Mouse (Mus musculus): ENCODE measurements around the gene Klhl1. TPM values are rescaled to one million over a fixed set of nuclear protein-coding genes. Genes with fewer than 3 reads are reported as not detected.

Klhl1 gene
- polyA plus RNA-seq (2014; fragmentation: Nextera tagmentation; extraction: Ambion mirVana) = not detected in 2 replicates

DNA sequence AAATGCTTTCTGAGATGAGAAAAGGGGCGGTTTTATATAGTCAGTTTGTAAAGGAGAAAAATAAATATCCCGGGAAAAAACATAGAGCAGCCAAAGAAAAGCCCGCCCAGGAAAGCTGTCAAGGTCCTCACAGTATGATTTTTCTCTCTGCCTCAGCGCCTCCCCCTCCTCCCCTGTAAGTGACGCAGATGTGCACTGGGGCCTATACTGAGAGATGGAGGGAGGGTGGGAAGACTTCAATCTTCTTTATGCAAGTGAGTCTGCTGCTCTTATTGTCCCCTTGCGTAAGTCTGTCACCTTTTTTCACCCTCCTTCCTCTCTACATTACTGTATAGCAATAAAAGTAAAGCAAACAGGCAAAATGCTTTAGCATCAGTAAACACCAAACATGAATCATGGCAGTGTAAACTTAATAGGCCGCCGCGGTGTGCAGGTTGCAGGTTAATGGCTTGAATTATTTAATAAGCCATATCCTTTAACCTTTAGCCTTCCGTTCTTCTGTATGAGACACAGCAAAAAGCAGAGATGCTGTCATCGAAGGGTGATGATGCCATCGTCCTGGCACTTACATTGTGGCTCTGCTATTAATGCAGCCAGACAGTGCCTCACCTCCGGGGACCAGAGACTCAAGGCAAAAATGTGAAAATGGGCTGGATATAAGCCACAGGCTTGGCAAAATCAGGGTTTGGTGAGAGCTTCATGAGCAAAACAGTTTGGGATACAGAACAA lies at the start of gene Klhl1:
Gene Klhl1 (minus strand): TSS at position 149 of the 729 bp plus-strand sequence.
- Histone ChIP-seq H3K9me3 (ENCODE audit: control insufficient read depth, low read length) (no peaks in the 10 kb centered on the region), H3K36me3 (ENCODE audit: control insufficient read depth, insufficient read depth, low read length) (no peaks in the 10 kb centered on the region), H3K27me3 (ENCODE audit: control insufficient read depth, insufficient read depth, low read length) (peaks cover 19% of the 10 kb centered on the region), H3K9ac (ENCODE audit: low read depth, low read length) (peak within 1 kb of the TSS; percentile 28; the same call in 1 of the 2 replicates), H3K4me2 (replicated peaks; ENCODE audit: low read depth, low read length) (peak within 1 kb of the TSS; percentile 93), H3K27ac (ENCODE audit: low read depth, low read length) (no peak within 1 kb of the TSS), H3K4me1 (ENCODE audit: control insufficient read depth, insufficient read depth, low read length) (peaks cover 7% of the 10 kb centered on the region), H3K4me3 (ENCODE audit: low read length) (peak within 1 kb of the TSS; percentile 44)
- WGBS = 40% methylated on average over 13 of the region's 13 CpGs
- ATAC-seq (ENCODE audit: low FRiP score, low TSS enrichment) = 0 out of 2 replicates have a peak, but pooled peaks have one; percentile 14

DNA sequence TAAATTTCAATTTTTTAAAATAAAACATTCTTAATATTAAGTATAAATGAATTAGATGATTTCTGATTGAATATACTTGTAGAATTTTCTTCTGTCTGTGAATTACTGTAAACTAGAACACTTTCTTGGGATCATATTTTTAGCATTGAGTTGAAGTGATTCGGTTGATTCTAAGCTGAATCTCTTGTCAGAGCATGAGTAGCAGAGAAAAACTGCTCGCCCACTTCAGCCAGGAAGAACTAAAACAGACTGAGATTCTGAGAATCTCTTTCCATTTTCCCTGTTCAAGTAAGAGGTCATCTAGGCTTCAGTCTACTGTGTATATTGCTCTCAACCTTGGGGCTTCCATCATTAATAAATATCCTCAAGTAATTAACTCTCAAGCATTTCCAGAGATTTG lies 34.8 kb upstream of the Klhl1 start:
- Histone ChIP-seq H3K4me2 (replicated peaks; ENCODE audit: low read depth, low read length) (no peak overlapping the region), H3K27me3 (ENCODE audit: control insufficient read depth, insufficient read depth, low read length) (no peaks in the 10 kb centered on the region), H3K36me3 (ENCODE audit: control insufficient read depth, insufficient read depth, low read length) (no peaks in the 10 kb centered on the region), H3K9ac (ENCODE audit: low read depth, low read length) (no peak overlapping the region), H3K4me3 (ENCODE audit: low read length) (no peak overlapping the region), H3K27ac (ENCODE audit: low read depth, low read length) (no peak overlapping the region), H3K9me3 (ENCODE audit: control insufficient read depth, low read length) (no peaks in the 10 kb centered on the region), H3K4me1 (ENCODE audit: control insufficient read depth, insufficient read depth, low read length) (no peaks in the 10 kb centered on the region)
- 94% methylated on average over 2 of the region's 2 CpGs for WGBS
- ATAC-seq (ENCODE audit: low FRiP score, low TSS enrichment) = no peak

DNA sequence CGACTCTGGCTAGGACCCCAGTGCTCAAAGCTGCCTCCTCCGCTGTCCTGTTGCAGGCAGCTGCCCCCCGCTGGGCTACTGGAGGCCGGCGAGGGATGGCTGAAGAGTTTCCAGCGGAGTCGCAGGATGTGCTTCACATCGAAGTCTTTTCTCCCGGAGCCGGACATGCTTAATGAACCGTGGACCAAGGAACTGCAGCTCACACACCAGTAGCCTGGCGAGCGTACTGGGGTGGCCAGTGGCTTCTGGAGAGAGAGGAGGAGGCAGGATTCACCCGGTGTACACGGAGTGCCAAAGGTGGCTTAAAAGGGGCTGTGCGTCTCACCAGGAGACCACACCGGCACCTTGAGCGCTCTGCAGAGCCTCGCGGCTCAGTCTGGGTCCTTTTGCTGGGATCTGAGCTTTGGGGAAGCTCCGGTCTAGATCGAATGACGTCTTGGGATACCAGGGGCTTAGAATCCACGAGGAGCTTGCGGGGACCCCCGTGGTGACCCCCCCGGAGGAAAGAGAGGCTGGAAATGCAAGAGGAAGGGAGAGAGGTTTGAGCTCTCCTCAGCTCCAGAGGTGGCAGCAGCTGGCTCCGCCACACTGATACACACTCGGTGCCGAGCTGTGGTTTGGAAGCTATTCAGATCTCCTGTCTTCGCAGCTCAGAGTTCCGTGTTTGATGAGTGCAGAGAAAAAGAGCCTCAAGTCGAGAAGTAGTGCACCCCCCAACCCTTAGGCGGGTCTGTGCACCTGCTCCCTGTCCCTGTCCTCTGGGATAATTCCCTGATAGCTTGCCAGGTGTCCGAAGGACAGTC lies 550 bp downstream of the Klhl1 start:
- H3K36me3 ChIP-seq (ENCODE audit: control insufficient read depth, insufficient read depth, low read length) = no peaks in the 10 kb centered on the region
- peak overlapping the region; percentile 28; the same call in 1 of the 2 replicates for H3K9ac ChIP-seq (ENCODE audit: low read depth, low read length)
- peak; percentile 93 for ATAC-seq (ENCODE audit: low FRiP score, low TSS enrichment)
- H3K4me3 ChIP-seq (ENCODE audit: low read length) = peak overlapping the region; percentile 44
- peak overlapping the region; percentile 93 for H3K4me2 ChIP-seq (replicated peaks; ENCODE audit: low read depth, low read length)
- peaks cover 7% of the 10 kb centered on the region for H3K4me1 ChIP-seq (ENCODE audit: control insufficient read depth, insufficient read depth, low read length)
- H3K9me3 ChIP-seq (ENCODE audit: control insufficient read depth, low read length) = no peaks in the 10 kb centered on the region
- 1% methylated on average over 35 of the region's 35 CpGs for WGBS
- no peak overlapping the region for H3K27ac ChIP-seq (ENCODE audit: low read depth, low read length)
- H3K27me3 ChIP-seq (ENCODE audit: control insufficient read depth, insufficient read depth, low read length) = peaks cover 19% of the 10 kb centered on the region

DNA sequence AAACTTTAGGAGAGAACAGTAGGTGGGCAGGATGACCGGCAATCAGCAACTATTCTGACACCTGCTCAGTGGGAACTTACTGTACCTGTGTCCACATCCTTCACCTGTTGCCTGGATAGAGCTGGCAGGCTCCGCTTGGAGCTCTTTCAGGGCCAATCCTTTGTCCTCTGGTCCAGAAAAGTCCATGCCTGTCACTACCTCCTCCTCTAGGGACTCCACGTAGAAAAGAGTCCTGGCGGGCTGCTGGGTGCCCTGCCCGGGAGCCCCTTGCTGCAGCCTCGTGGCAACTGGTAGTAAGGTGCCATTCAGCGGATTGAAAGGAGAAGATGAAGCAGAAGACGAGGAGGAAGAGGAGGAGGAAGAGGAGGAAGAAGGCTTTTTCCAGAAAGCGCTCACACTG lies 1.2 kb downstream of the Klhl1 start:
- no peaks in the 10 kb centered on the region for H3K9me3 ChIP-seq (ENCODE audit: control insufficient read depth, low read length)
- H3K4me2 ChIP-seq (replicated peaks; ENCODE audit: low read depth, low read length) = peak overlapping the region; percentile 93
- peak overlapping the region; percentile 28; the same call in 1 of the 2 replicates for H3K9ac ChIP-seq (ENCODE audit: low read depth, low read length)
- H3K27ac ChIP-seq (ENCODE audit: low read depth, low read length) = no peak overlapping the region
- 9% methylated on average over 9 of the region's 9 CpGs for WGBS
- peaks cover 7% of the 10 kb centered on the region for H3K4me1 ChIP-seq (ENCODE audit: control insufficient read depth, insufficient read depth, low read length)
- ATAC-seq (ENCODE audit: low FRiP score, low TSS enrichment) = peak; percentile 63; the same call in 1 of the 2 replicates
- H3K27me3 ChIP-seq (ENCODE audit: control insufficient read depth, insufficient read depth, low read length) = peaks cover 19% of the 10 kb centered on the region
- peak overlapping the region; percentile 44 for H3K4me3 ChIP-seq (ENCODE audit: low read length)
- no peaks in the 10 kb centered on the region for H3K36me3 ChIP-seq (ENCODE audit: control insufficient read depth, insufficient read depth, low read length)

DNA sequence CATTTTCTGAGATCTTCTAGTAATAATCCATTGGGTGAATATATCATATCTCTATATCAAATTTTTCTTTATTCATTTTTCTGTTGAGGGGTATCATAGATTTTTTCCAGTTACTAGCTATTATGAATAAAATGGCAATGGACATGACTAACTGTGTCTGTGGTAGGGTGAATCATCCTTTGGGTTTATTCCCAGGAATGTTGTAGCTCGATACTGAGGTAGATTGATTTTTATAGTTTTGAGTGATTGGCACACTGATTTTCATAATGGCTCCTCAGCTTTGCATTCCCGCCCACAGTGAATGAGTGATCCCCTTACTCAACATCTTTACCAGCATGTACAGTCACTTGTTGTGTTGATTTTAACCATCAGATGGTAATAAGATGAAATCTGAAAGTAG lies 19.0 kb downstream of the Klhl1 start:
- Histone ChIP-seq H3K27me3 (ENCODE audit: control insufficient read depth, insufficient read depth, low read length) (no peaks in the 10 kb centered on the region), H3K4me2 (replicated peaks; ENCODE audit: low read depth, low read length) (no peak overlapping the region), H3K9me3 (ENCODE audit: control insufficient read depth, low read length) (no peaks in the 10 kb centered on the region), H3K4me1 (ENCODE audit: control insufficient read depth, insufficient read depth, low read length) (no peaks in the 10 kb centered on the region), H3K9ac (ENCODE audit: low read depth, low read length) (no peak overlapping the region), H3K4me3 (ENCODE audit: low read length) (no peak overlapping the region), H3K27ac (ENCODE audit: low read depth, low read length) (no peak overlapping the region), H3K36me3 (ENCODE audit: control insufficient read depth, insufficient read depth, low read length) (no peaks in the 10 kb centered on the region)
- WGBS = 91% methylated on average over 2 of the region's 2 CpGs
- no peak for ATAC-seq (ENCODE audit: low FRiP score, low TSS enrichment)

DNA sequence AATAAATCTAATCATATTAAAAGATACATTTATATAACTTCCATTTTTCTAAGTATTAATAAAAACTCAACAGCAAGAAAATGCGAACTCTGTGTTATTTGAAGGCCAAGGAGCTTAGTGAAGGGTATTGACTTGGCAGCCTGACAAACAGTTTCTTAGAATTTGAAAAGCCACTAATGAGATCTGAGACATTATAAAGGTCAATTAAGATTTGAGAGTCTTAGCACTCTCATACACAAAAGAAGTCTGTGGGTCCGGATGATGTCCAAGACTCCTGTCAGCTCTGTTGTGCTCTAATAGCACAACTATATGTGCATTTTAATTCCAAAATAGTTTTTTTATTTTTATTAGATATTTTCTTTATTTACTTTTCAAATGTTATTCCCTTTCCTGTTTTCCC lies 47.1 kb downstream of the Klhl1 start:
- WGBS = 93% methylated on average over 2 of the region's 2 CpGs
- H3K4me3 ChIP-seq (ENCODE audit: low read length) = no peak overlapping the region
- H3K9me3 ChIP-seq (ENCODE audit: control insufficient read depth, low read length) = no peaks in the 10 kb centered on the region
- H3K9ac ChIP-seq (ENCODE audit: low read depth, low read length) = no peak overlapping the region
- no peak overlapping the region for H3K27ac ChIP-seq (ENCODE audit: low read depth, low read length)
- ATAC-seq (ENCODE audit: low FRiP score, low TSS enrichment) = no peak
- H3K4me2 ChIP-seq (replicated peaks; ENCODE audit: low read depth, low read length) = no peak overlapping the region
- H3K36me3 ChIP-seq (ENCODE audit: control insufficient read depth, insufficient read depth, low read length) = no peaks in the 10 kb centered on the region
- H3K4me1 ChIP-seq (ENCODE audit: control insufficient read depth, insufficient read depth, low read length) = no peaks in the 10 kb centered on the region
- H3K27me3 ChIP-seq (ENCODE audit: control insufficient read depth, insufficient read depth, low read length) = no peaks in the 10 kb centered on the region

DNA sequence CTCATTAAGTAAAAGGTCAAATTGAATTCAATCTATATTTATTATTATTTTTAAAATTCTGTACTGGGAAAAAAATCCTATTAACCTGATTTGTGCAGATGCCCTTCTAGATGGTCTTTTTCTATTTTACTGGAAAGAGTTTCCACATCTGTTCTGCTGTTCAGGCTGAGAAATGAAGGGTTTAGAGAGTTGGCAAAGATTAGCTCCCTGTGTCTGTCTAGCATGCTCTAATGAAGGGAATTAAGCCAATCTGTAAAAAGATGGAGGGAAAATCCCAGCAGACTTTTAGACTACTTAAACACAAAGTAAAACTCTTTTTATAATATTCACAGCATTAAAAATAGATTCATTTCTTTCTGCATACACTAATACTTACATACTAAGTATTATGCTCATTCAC lies 47.6 kb downstream of the Klhl1 start:
- Histone ChIP-seq H3K4me3 (ENCODE audit: low read length) (no peak overlapping the region), H3K9ac (ENCODE audit: low read depth, low read length) (no peak overlapping the region), H3K36me3 (ENCODE audit: control insufficient read depth, insufficient read depth, low read length) (no peaks in the 10 kb centered on the region), H3K27me3 (ENCODE audit: control insufficient read depth, insufficient read depth, low read length) (no peaks in the 10 kb centered on the region), H3K27ac (ENCODE audit: low read depth, low read length) (no peak overlapping the region), H3K4me2 (replicated peaks; ENCODE audit: low read depth, low read length) (no peak overlapping the region), H3K9me3 (ENCODE audit: control insufficient read depth, low read length) (no peaks in the 10 kb centered on the region), H3K4me1 (ENCODE audit: control insufficient read depth, insufficient read depth, low read length) (no peaks in the 10 kb centered on the region)
- no peak for ATAC-seq (ENCODE audit: low FRiP score, low TSS enrichment)

DNA sequence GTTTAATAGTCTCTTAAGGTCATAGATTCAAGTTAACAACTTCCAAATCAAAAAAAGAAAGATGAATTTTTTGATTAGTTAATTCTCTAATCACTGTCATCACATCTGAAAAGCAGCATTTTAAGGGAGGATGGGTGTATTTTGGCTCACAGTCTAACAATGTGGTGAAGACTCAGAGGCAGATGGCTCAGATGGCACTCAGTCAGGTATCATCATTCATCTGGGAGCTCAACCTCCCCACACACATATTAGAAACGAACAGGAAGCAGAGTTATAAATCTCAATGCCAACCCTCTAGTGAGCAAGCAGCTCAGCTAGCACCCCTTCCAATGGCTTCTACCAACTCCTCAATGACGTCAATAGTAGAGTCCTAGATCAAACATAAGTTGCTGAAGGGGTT lies 57.1 kb downstream of the Klhl1 start:
- Histone ChIP-seq H3K27me3 (ENCODE audit: control insufficient read depth, insufficient read depth, low read length) (no peaks in the 10 kb centered on the region), H3K4me1 (ENCODE audit: control insufficient read depth, insufficient read depth, low read length) (no peaks in the 10 kb centered on the region), H3K4me2 (replicated peaks; ENCODE audit: low read depth, low read length) (no peak overlapping the region), H3K27ac (ENCODE audit: low read depth, low read length) (no peak overlapping the region), H3K4me3 (ENCODE audit: low read length) (no peak overlapping the region), H3K9ac (ENCODE audit: low read depth, low read length) (no peak overlapping the region), H3K36me3 (ENCODE audit: control insufficient read depth, insufficient read depth, low read length) (no peaks in the 10 kb centered on the region), H3K9me3 (ENCODE audit: control insufficient read depth, low read length) (no peaks in the 10 kb centered on the region)
- WGBS = 56% methylated on average over 2 of the region's 2 CpGs
- no peak for ATAC-seq (ENCODE audit: low FRiP score, low TSS enrichment)

All from kidney, embryonic 14.5 days (tissue).